Mouse (Mus musculus) liver, embryonic 14.5 days (tissue): ENCODE measurements around the gene Gm27021.

Experiments
- CTCF ChIP-seq: IDR thresholded peaks from 2 replicates; pipeline ENCODE4 v1.5.1; 2016; ENCODE audit warnings: antibody characterized with exemption, low read depth, control low read depth
- EP300 ChIP-seq: IDR thresholded peaks from 2 replicates; pipeline ENCODE4 v1.6.1; 2016; ENCODE audit warnings: antibody characterized with exemption, low read depth

- TF ChIP-seq CTCF, result no peak
- TF ChIP-seq EP300, result no peak
Observed at GRCm38 (mm10) chr8:120591587-120592292, 76.1 kb downstream of the Gm27021 start.
